Mouse (Mus musculus) liver, adult 2 months (tissue): ENCODE data around the gene Kif20b. TPM values are rescaled to one million over a fixed set of nuclear protein-coding genes. Genes with fewer than 3 reads are reported as not detected.
A peak's percentile ranks its signal among the peaks of the same experiment; 100 is the strongest.

Experiments used
- DNase-seq: peaks from one replicate; pipeline ENCODE4 v3.0.0-alpha.2; 2011; ENCODE audit warnings: low read depth, low spot score; ENCODE audit errors: extremely low read depth
- H3K27ac ChIP-seq: fragments of 200-500 bp; replicated peaks from 2 replicates; pipeline ENCODE4 v1.5.1; 2012; ENCODE audit warnings: low read depth, mild to moderate bottlenecking, control low read depth, inconsistent platforms, low read length; ENCODE audit not compliant: insufficient read depth
- H3K27me3 ChIP-seq: fragments of 200-500 bp; 2 replicates; pipeline ENCODE4 v1.6.1; 2012; ENCODE audit warnings: mild to moderate bottlenecking, moderate library complexity, low read length, inconsistent platforms; ENCODE audit not compliant: control insufficient read depth, insufficient read depth
- H3K36me3 ChIP-seq: fragments of 200-500 bp; 2 replicates; pipeline ENCODE4 v1.6.1; 2012; ENCODE audit warnings: low read length, inconsistent platforms; ENCODE audit not compliant: control insufficient read depth, insufficient read depth
- H3K4me1 ChIP-seq: fragments of 200-500 bp; 2 replicates; pipeline ENCODE4 v1.6.1; 2011; ENCODE audit warnings: low read length; ENCODE audit not compliant: control insufficient read depth, insufficient read depth
- H3K4me3 ChIP-seq: fragments of 200-500 bp; 2 replicates; pipeline ENCODE4 v1.5.1; 2011; ENCODE audit warnings: low read depth, mild to moderate bottlenecking, control low read depth, low read length, moderate library complexity; ENCODE audit not compliant: insufficient read depth
- H3K79me2 ChIP-seq: fragments of 200-500 bp; 2 replicates; pipeline ENCODE4 v1.6.1; 2012; ENCODE audit warnings: inconsistent platforms, mild to moderate bottlenecking, low read length, moderate library complexity; ENCODE audit not compliant: control insufficient read depth, insufficient read depth
- H3K9ac ChIP-seq: fragments of 200-500 bp; 2 replicates; pipeline ENCODE4 v1.6.1; 2012; ENCODE audit warnings: low read depth, mild to moderate bottlenecking, control low read depth, inconsistent platforms, low read length
- CTCF ChIP-seq: fragments of 200-500 bp; IDR thresholded peaks from 2 replicates; pipeline ENCODE4 v1.5.1; 2011; ENCODE audit warnings: low read depth, low read length, control low read depth
- POLR2A ChIP-seq: fragments of 200-500 bp; IDR thresholded peaks from 2 replicates; pipeline ENCODE4 v1.6.1; 2011; ENCODE audit warnings: low read length, control low read depth; ENCODE audit not compliant: insufficient read depth; ENCODE audit errors: extremely low read depth
- WGBS: fragments of 180-500 bp; shearing (Covaris S2); methylation state at CpG from one replicate; pipeline ENCODE4 v1.1.7; 2018; 5-methylcytosine and 5-hydroxymethylcytosine counted together
- polyA plus RNA-seq: library from polyadenylated mRNA; depleted of rRNA; stranded (reverse); fragments of >200 nt; gene quantifications from 2 replicates; pipeline ENCODE4 v1.2.3, GENCODE M21; 2012; rRNA removed
- total RNA-seq: library from RNA; depleted of rRNA; stranded (reverse); fragments of >200 nt; gene quantifications from 2 replicates; pipeline ENCODE4 v1.2.3, GENCODE M21; 2014; rRNA removed

Kif20b gene
- total RNA-seq = 0.65 and 0.94 TPM in 2 replicates
- polyA plus RNA-seq = not detected in 2 replicates

GRCm38 (mm10) chr19:34921652-34922602 is at the start of gene Kif20b:
Kif20b (plus strand) TSS chr19:34922361.
- Histone ChIP-seq H3K4me1 (peaks cover 1% of the 10 kb centered on the region; the same call in 1 of the 2 replicates), H3K9ac (peak within 1 kb of the TSS; percentile 66), H3K27ac (peak within 1 kb of the TSS; percentile 54), H3K27me3 (no peaks in the 10 kb centered on the region), H3K79me2 (no peaks in the 10 kb centered on the region; the same call in 1 of the 2 replicates), H3K4me3 (peak within 1 kb of the TSS; percentile 65), H3K36me3 (no peaks in the 10 kb centered on the region)
- peak; percentile 69 for DNase-seq
- WGBS = under 1% methylated on average over 57 of the region's 57 CpGs
- TF ChIP-seq CTCF (no peak), POLR2A (peak; percentile 61; the same call in 1 of the 2 replicates)

- H3K36me3 ChIP-seq = no peaks in the 10 kb centered on the region
- peak overlapping the region; percentile 53 for H3K4me3 ChIP-seq
- peaks cover 27% of the 10 kb centered on the region; the same call in 1 of the 2 replicates for H3K79me2 ChIP-seq
- DNase-seq = peak; percentile 96
- 28% methylated on average over 7 of the region's 7 CpGs for WGBS
- peak overlapping the region; percentile 78 for H3K9ac ChIP-seq
- no peaks in the 10 kb centered on the region for H3K27me3 ChIP-seq
- H3K27ac ChIP-seq = peak overlapping the region; percentile 67
- TF ChIP-seq POLR2A (no peak), CTCF (no peak)
- peaks cover 35% of the 10 kb centered on the region for H3K4me1 ChIP-seq
Measured at GRCm38 (mm10) chr19:34876676-34877075, 45.5 kb upstream of the Kif20b start.

DNA sequence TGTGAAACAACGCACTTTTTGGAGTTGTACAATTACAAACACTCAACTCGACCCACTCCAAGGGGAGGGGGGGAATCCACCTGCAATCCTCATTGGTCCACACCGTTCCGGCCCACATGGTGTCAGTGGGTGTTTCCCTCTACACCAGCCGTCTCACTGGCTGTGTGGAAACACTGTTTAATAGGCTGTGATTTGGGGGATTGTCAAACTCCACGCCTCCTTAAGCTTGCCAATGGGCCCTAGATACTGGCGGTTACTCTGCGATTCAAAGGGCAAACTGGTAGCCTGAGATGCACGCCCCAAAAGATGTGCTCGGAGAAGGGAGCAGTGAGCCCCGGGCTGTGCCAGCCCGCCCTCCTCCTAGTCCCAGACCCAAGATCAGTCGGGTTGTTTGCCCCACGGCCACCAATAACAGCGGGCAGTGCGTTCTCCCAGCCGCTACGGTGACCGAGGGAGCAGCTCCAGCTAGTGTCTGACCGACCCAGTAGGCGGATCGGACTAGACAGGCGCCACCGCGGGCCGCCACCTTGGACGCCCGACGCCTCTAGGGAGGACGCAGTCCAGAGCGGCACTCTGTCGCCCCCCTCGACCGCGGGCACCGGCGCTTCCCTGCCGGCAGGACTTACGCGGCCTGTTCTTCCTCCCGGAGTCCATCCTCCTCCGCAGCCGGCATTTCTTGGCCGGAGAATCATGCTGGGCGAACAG is 44.1 kb upstream of the Kif20b start:
- Histone ChIP-seq H3K79me2 (peaks cover 17% of the 10 kb centered on the region; the same call in 1 of the 2 replicates), H3K36me3 (no peaks in the 10 kb centered on the region), H3K27me3 (no peaks in the 10 kb centered on the region), H3K9ac (peak overlapping the region; percentile 99), H3K4me3 (peak overlapping the region; percentile 72), H3K4me1 (peaks cover 36% of the 10 kb centered on the region), H3K27ac (peak overlapping the region; percentile 96)
- WGBS = under 1% methylated on average over 45 of the region's 45 CpGs
- DNase-seq = peak; percentile 100
- TF ChIP-seq POLR2A = peak; percentile 86
- TF ChIP-seq CTCF = 0 out of 2 replicates have a peak, but pooled peaks have one; percentile 23

DNA sequence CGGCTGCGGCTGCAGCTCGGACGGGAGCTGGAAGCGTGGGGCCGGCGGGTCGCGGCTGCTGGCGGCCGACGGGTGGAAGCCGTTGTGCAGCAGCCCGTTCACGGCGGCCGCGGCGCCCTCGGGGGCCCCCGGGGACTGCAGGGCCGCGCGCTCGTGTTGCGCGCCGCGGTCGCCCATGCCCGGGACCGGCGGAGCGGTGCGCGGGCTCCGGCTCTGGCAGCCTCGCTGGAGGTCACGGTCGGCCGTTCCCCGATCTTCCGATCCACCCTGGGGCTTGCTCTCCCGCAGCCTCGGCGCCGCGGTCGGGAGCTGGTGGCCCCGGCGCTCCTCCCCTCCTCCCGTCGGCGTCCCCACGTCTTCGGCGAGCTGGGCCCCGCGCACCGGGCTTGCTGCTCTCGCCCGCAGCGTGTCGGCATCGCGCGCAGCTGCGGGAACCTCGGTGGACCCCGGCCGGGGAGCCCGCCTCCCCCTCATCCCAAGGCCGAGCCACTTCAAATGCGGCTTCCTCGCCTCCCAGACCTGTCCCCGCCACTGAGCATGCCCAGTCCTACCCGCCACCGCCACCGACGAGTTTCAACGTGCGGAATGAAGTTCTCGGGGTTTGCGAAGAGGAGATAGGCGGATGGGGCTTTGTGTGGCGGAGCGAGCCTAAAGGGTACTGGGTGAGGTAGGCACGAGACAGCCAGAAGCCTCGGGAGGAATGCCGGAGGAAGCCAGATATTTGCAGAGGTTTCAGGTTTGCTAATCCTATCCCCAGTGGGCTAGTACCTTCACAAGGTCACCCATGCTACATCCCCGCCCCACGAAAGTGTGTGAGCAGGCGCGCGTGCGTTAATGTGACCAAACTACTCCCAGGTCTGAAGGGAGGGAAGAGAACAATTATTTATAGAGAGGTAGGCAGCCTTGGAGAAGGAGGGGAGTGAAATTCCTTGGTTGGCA is 43.3 kb upstream of the Kif20b start, which contains the start of gene Pank1:
Pank1 (minus strand) TSS at position 853 of the 939 bp plus-strand sequence.
- H3K4me1 ChIP-seq = peaks cover 31% of the 10 kb centered on the region
- H3K9ac ChIP-seq = peak within 1 kb of the TSS; percentile 99
- under 1% methylated on average over 85 of the region's 96 CpGs for WGBS
- no peaks in the 10 kb centered on the region for H3K27me3 ChIP-seq
- no peaks in the 10 kb centered on the region for H3K36me3 ChIP-seq
- H3K79me2 ChIP-seq = peaks cover 15% of the 10 kb centered on the region; the same call in 1 of the 2 replicates
- no peak for TF ChIP-seq CTCF
- TF ChIP-seq POLR2A = 0 out of 2 replicates have a peak, but pooled peaks have one; percentile 44
- DNase-seq = peak; percentile 73
- peak within 1 kb of the TSS; percentile 96 for H3K27ac ChIP-seq
- H3K4me3 ChIP-seq = peak within 1 kb of the TSS; percentile 72

DNA sequence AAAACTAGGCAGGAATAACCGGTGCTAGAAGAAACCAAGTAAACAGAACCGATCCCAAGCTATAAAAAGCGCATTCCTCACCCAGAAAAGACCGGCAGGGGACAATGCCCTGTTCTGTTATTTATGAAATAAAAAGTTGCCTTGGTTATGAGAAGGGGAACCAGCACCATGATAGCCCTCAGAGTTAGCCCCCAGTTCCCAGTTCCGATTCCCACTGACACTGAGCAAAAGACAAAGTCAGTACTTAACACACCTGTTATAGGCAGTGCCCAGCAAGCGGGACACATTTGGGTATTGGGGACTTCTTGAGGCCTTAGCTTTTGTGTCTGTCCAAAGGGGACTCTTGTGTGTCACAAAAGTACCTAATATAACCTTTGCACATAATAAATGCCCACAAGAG is 42.5 kb upstream of the Kif20b start:
- DNase-seq = no peak
- Histone ChIP-seq H3K27me3 (no peaks in the 10 kb centered on the region), H3K79me2 (peaks cover 8% of the 10 kb centered on the region; the same call in 1 of the 2 replicates), H3K9ac (peak overlapping the region; percentile 99), H3K27ac (peak overlapping the region; percentile 96), H3K4me3 (peak overlapping the region; percentile 72), H3K4me1 (peaks cover 25% of the 10 kb centered on the region), H3K36me3 (no peaks in the 10 kb centered on the region)
- 11% methylated on average over 6 of the region's 6 CpGs for WGBS
- TF ChIP-seq CTCF = no peak
- no peak for TF ChIP-seq POLR2A
